Mouse (Mus musculus): ENCODE measurements around the gene Enpp7. TPM values are rescaled to one million over a fixed set of nuclear protein-coding genes. Genes with fewer than 3 reads are reported as not detected.

Enpp7 gene
- polyA plus RNA-seq, 1 experiment from 2014 or later: not detected

DNA sequence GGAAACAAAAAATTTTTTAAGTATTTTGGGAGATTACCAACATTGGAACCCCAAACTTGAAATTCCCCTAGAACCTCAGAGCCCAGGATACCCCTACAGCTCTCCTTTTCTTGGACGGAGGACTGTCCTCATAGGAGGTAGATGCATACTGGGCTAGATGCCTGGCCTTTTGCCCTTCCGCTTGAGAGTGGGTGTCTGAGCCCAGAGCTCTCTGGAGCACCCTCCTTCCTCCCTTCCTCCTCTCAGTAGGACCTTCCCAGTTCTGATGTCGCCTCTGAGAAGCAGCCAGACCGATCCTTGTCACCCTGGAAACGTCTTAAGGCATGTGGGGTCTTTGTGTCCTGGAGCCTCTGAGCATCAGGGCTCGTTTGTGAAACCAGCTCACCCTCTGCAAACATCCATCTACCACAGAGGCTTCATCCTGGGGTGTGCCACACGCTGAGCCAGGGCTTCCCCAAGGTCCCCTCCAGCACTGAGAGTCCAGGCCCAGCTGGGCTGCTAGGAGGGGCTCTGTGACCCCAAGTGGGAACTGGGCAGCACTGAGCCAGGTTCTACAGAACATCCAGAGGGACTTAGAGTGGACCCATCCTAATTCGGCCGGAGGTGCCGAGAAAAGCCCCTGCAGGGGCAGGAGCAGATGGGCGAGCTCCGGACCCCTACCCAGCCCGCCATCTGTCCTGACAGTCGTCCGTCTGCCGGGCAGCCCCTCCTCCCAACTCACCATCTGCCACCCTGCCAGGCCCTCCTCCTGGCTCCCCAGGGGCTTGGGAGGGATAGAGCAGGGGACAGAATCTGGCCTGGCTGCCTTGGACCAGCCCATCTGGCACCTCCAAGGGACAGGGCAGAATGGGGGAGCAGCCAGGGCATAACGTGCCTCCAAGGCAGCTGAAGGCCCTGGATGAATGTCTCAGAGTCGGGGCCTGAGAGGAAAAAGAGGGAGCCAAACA lies 15.3 kb upstream of the Enpp7 start:
- no peak overlapping the region for H3K4me3 ChIP-seq
- no peaks in the 10 kb centered on the region for H3K9me3 ChIP-seq (replicated peaks)
- H3K27me3 ChIP-seq: peaks cover 5% of the 10 kb centered on the region; the same call in 1 of the 2 replicates
- H3K4me1 ChIP-seq: peaks cover 20% of the 10 kb centered on the region
- H3K9ac ChIP-seq: no peak overlapping the region
- WGBS: 20% methylated on average over 15 of the region's 18 CpGs
- ATAC-seq (ENCODE audit: low FRiP score): peak; percentile 79
- peak overlapping the region; percentile 80 for H3K27ac ChIP-seq
- 0 out of 2 replicates have a peak overlapping the region, but pooled peaks have one; percentile 0 for H3K4me2 ChIP-seq (replicated peaks)
- no peaks in the 10 kb centered on the region for H3K36me3 ChIP-seq

DNA sequence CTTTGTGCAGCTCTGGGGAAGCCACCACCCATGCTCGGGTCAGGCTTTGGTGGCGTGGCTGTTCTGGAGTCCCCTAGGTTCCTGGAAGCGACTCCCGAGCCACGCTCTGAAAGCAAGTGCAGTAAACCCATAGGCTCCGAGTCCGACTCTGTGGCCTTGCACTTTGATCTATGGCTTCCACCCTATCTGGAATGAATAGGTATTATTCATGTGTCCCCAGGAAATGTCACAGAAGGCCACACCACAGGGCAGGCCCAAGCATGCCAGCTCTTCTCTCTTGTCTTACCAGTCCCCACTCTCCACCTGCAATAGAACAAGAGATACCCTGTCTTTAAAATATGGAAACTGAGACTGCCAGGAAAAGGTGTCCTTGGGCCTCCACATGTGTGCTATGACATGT lies 13.6 kb upstream of the Enpp7 start:
- Histone ChIP-seq H3K9ac (0 out of 2 replicates have a peak overlapping the region, but pooled peaks have one; percentile 13), H3K27ac (0 out of 2 replicates have a peak overlapping the region, but pooled peaks have one; percentile 80), H3K36me3 (no peaks in the 10 kb centered on the region), H3K27me3 (peaks cover 20% of the 10 kb centered on the region), H3K4me1 (peaks cover 20% of the 10 kb centered on the region), H3K4me2 (replicated peaks) (no peak overlapping the region), H3K9me3 (replicated peaks) (no peaks in the 10 kb centered on the region), H3K4me3 (no peak overlapping the region)
- 73% methylated on average over 7 of the region's 7 CpGs for WGBS
- no peak for ATAC-seq (ENCODE audit: low FRiP score)

DNA sequence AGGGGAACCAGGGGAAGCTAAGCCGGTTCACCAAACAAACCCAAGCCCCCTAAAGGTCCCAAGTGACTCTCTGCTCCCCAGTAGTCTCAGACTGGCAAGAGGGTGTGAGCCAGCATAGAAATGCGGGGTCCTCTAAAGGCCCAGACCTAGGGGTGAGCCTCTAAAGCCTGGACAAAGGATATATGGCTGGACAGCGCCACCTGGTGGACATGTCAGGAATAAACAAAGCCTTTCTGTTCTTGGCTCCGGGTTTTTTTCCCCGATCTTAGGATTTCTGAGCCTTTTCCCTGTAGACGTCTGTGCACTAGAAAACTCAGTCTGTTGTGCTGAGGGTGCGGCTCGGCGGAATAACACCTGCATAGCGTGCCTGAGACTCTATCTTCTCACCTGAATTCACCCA lies 12.6 kb upstream of the Enpp7 start:
- no peak overlapping the region for H3K4me3 ChIP-seq
- no peaks in the 10 kb centered on the region for H3K9me3 ChIP-seq (replicated peaks)
- H3K27me3 ChIP-seq: peaks cover 21% of the 10 kb centered on the region
- no peak for ATAC-seq (ENCODE audit: low FRiP score)
- no peak overlapping the region for H3K27ac ChIP-seq
- H3K4me1 ChIP-seq: peaks cover 20% of the 10 kb centered on the region
- H3K4me2 ChIP-seq (replicated peaks): peak overlapping the region; percentile 38
- H3K36me3 ChIP-seq: no peaks in the 10 kb centered on the region
- whole genome bisulfite sequencing: 1% methylated on average over 10 of the region's 10 CpGs
- no peak overlapping the region for H3K9ac ChIP-seq

DNA sequence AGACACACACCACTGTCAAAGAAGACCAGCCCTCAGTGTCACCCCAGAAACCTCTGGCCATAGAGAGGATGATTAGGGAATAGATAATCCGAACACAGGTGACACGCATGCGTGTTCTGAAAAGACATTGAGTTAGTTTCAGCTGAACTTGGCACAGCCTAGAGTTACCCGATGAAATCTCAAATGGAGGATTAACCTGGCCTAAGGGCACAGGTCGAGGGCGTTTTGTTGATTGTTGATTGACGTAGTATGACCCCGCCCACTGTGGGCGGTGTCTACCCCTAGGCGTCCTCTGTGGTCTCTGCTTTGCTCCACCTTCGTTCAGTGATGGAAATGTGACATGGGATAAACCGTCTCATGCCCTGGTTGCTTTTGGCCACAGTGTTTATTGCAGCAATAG lies 12.1 kb upstream of the Enpp7 start:
- ATAC-seq (ENCODE audit: low FRiP score): no peak
- WGBS: 18% methylated on average over 12 of the region's 12 CpGs

DNA sequence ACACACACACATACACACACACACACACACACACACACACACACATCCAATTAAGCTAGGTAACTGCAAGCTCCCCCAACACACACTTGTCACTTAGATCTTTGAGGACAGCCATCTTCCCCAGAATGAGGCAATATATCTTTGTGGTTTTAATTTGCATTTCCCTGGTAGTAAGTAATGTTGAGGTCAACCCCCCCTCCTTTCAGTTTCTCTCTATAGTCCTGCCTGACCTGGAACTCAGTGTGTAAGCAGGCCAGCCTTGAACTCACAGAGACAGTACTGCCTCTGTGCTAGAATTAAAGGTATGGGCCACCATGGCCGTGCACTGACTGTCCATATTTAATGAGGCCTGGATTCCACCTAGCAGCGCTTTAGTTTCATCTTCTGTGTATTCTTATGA lies 7.6 kb upstream of the Enpp7 start:
- no peak for ATAC-seq (ENCODE audit: low FRiP score)
- Histone ChIP-seq H3K36me3 (no peaks in the 10 kb centered on the region), H3K4me1 (peaks cover 9% of the 10 kb centered on the region), H3K4me2 (replicated peaks) (no peak overlapping the region), H3K27me3 (peaks cover 15% of the 10 kb centered on the region; the same call in 1 of the 2 replicates), H3K27ac (no peak overlapping the region), H3K4me3 (no peak overlapping the region), H3K9me3 (replicated peaks) (no peaks in the 10 kb centered on the region), H3K9ac (no peak overlapping the region)
- 88% methylated on average over 2 of the region's 2 CpGs for WGBS

More for the DNA sequence above, 12.1 kb upstream of the Enpp7 start:
- H3K27me3 ChIP-seq: peaks cover 19% of the 10 kb centered on the region
- no peaks in the 10 kb centered on the region for H3K9me3 ChIP-seq (replicated peaks)
- no peak overlapping the region for H3K27ac ChIP-seq
- H3K4me1 ChIP-seq: peaks cover 20% of the 10 kb centered on the region
- H3K36me3 ChIP-seq: no peaks in the 10 kb centered on the region
- H3K4me3 ChIP-seq: no peak overlapping the region
- H3K4me2 ChIP-seq (replicated peaks): peak overlapping the region; percentile 38
- H3K9ac ChIP-seq: no peak overlapping the region

DNA sequence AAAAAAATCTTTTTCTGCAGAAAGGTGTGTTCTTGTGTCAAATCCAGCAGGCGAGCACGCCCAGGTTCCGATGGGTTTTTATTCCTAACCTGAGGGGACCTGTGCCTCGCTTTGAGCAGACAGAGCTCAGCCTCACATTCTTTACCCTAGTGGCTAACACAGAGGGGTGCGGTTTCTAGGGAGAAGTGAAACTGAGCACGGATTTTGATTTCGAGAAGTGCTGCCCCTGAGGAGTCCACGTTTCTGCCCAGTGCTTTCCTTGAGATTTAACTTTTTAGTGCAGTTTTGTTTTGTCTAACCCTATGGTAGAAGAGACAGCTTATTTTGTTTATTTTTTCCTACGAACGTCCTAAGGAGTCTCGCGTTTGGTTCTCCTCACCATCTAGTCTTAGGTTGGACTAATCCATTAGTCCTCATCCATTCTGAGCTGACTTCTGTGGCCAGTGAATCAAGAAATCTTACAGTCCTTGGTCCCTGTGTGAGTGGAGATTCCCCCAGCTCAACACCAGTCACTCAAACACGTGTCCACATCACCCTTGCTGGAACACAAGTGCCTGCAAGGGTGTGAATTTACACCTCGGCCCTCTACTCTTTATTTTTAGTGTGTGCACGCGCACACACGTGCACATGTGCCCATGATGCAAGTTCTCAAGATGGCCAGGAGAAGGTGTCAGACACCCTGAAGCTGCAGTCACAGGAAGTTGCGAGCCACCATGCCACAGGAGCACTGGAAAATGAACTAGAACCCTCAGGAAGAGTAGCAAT lies 6.8 kb upstream of the Enpp7 start:
- Histone ChIP-seq H3K9me3 (replicated peaks) (no peaks in the 10 kb centered on the region), H3K4me1 (peaks cover 5% of the 10 kb centered on the region), H3K27ac (no peak overlapping the region), H3K4me2 (replicated peaks) (no peak overlapping the region), H3K27me3 (peaks cover 15% of the 10 kb centered on the region; the same call in 1 of the 2 replicates), H3K36me3 (no peaks in the 10 kb centered on the region), H3K4me3 (no peak overlapping the region), H3K9ac (no peak overlapping the region)
- ATAC-seq (ENCODE audit: low FRiP score): no peak
- WGBS: 70% methylated on average over 18 of the region's 18 CpGs

DNA sequence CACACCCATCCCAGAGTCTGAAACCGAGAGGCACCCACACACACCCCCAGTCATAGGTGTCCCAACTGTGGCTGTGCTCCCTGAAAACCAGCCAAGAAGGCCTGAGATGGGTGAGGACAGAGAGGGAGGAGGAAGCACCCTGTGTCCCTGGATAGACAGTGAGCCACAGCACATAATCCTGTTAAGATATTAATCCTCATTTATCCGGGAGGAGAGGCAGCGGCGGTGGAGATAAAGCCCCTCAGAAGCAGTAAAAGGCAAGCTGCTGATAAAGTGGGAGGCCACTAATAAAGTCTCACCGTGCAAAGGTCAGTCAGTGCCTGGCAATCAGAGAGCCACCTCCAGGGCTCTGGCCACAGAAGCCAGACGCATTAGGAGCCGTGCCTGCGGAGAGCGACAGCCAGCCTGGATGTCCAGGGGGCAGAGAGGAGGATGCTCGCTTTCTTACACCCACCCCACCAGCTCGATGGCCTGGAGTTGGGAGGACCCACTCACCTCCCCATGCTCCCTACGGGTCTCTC lies 5.3 kb upstream of the Enpp7 start:
- Histone ChIP-seq H3K4me3 (no peak overlapping the region), H3K27me3 (peaks cover 15% of the 10 kb centered on the region; the same call in 1 of the 2 replicates), H3K27ac (no peak overlapping the region), H3K9ac (no peak overlapping the region), H3K4me1 (peaks cover 5% of the 10 kb centered on the region), H3K4me2 (replicated peaks) (no peak overlapping the region), H3K36me3 (no peaks in the 10 kb centered on the region), H3K9me3 (replicated peaks) (no peaks in the 10 kb centered on the region)
- 69% methylated on average over 12 of the region's 12 CpGs for WGBS
- no peak for ATAC-seq (ENCODE audit: low FRiP score)

DNA sequence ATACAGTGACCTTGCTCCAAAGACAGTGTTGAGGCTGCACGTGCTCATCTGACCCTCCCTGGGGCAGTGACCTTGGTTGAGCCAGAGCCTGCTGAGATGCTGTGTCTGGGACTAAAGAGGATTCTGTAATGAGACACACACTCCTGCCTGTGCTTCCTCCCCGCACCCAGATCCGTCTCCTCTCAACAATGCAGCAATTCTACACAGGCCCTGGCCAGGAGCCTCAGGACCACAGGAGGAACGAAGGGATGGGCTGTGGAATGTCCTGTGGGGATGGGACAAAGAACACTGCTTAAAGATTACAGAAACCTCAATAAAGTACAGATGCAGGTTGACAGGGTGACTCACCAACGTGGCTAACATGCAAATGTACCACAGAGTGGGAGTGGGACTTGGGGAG lies 2.4 kb upstream of the Enpp7 start:
- Histone ChIP-seq H3K27me3 (0 out of 2 replicates have a peak, but pooled peaks cover 4% of the 10 kb centered on the region), H3K4me1 (peaks cover 5% of the 10 kb centered on the region)

DNA sequence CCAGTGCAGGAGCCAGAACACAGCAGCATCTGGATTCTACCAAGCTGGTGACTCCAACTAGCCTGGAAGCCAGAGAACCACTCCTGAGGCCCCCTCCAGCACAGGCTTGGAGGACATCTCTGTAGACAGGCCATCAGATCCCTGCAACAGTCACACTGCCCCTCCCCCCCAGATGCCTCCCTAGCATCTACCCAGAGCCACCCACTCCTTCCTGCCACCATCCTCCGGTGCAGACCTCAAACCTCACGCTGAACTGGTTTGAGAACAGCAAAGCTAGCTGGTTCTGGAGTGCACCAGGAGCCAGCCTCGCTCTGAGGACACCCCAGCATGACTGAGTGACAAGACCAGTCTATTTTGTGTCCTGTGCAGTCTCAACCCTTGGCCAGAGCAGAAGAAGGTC lies 4.8 kb downstream of the Enpp7 start:
- H3K4me3 ChIP-seq: no peak overlapping the region
- H3K4me2 ChIP-seq (replicated peaks): no peak overlapping the region
- peaks cover 9% of the 10 kb centered on the region for H3K4me1 ChIP-seq
- no peak overlapping the region for H3K9ac ChIP-seq
- H3K27ac ChIP-seq: no peak overlapping the region
- WGBS: 65% methylated on average over 3 of the region's 3 CpGs
- no peaks in the 10 kb centered on the region for H3K36me3 ChIP-seq
- ATAC-seq (ENCODE audit: low FRiP score): no peak
- peaks cover 9% of the 10 kb centered on the region; the same call in 1 of the 2 replicates for H3K27me3 ChIP-seq
- no peaks in the 10 kb centered on the region for H3K9me3 ChIP-seq (replicated peaks)

More for the DNA sequence above, 2.4 kb upstream of the Enpp7 start:
- Histone ChIP-seq H3K9ac (no peak overlapping the region), H3K27ac (no peak overlapping the region), H3K9me3 (replicated peaks) (no peaks in the 10 kb centered on the region), H3K4me2 (replicated peaks) (no peak overlapping the region), H3K36me3 (no peaks in the 10 kb centered on the region), H3K4me3 (no peak overlapping the region)
- no peak for ATAC-seq (ENCODE audit: low FRiP score)
- 52% methylated on average over 5 of the region's 5 CpGs for WGBS

DNA sequence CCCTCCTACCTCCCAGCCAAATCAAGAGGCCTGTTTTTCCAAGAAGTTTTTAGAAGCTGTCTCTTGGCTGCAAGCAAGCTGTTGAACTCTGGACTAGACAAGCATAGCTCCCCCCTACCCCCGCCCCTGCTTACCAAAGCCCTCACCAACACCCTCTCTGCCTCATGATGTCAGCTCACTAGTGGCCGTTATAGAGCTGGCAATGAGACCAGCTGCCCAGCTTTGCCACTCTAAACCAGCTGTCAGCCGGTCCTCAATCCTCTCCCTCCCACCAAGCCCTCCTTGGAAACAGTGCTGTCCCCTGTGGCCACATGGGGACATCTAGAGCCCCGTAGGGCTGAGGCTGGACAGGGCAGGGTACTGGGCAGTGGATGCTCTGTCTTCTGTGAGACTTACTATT lies 7.5 kb downstream of the Enpp7 start:
- peaks cover 9% of the 10 kb centered on the region; the same call in 1 of the 2 replicates for H3K27me3 ChIP-seq
- H3K4me2 ChIP-seq (replicated peaks): no peak overlapping the region
- H3K36me3 ChIP-seq: no peaks in the 10 kb centered on the region
- H3K9me3 ChIP-seq (replicated peaks): no peaks in the 10 kb centered on the region
- H3K9ac ChIP-seq: peak overlapping the region; percentile 32; the same call in 1 of the 2 replicates
- peak overlapping the region; percentile 17; the same call in 1 of the 2 replicates for H3K27ac ChIP-seq
- 31% methylated on average over 4 of the region's 4 CpGs for WGBS
- peaks cover 28% of the 10 kb centered on the region for H3K4me1 ChIP-seq
- ATAC-seq (ENCODE audit: low FRiP score): no peak
- no peak overlapping the region for H3K4me3 ChIP-seq

DNA sequence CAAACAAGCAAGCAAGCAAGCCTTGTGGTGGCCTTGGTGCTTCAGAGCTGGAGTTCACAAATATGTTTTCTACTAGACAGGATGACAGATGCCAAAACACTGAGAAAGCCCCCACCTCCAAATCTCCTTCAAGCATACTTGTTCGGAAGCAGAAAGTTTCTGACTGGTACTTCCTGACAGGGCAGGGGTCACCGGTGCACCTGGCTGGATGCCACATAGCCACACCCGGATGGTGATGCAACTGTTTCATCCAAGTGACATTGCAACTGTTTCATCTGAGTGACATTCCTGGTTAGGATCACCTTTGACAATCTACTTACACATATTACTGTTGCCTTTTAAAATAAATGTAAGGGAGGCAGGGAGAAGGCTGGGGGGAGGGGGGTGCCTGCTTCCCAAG lies 9.2 kb downstream of the Enpp7 start:
- no peak for ATAC-seq (ENCODE audit: low FRiP score)
- H3K4me2 ChIP-seq (replicated peaks): no peak overlapping the region
- H3K4me1 ChIP-seq: peaks cover 28% of the 10 kb centered on the region
- H3K9ac ChIP-seq: no peak overlapping the region
- no peak overlapping the region for H3K4me3 ChIP-seq
- no peaks in the 10 kb centered on the region for H3K36me3 ChIP-seq
- no peak overlapping the region for H3K27ac ChIP-seq
- peaks cover 15% of the 10 kb centered on the region for H3K27me3 ChIP-seq
- H3K9me3 ChIP-seq (replicated peaks): no peaks in the 10 kb centered on the region
- 84% methylated on average over 3 of the region's 3 CpGs for WGBS
